Mouse (Mus musculus) stomach, embryonic 14.5 days (tissue): ENCODE measurements around the gene Magohb. TPM values are rescaled to one million over a fixed set of nuclear protein-coding genes. Genes with fewer than 3 reads are reported as not detected.

ENCODE experiments used
- polyA plus RNA-seq: library from polyadenylated mRNA; unstranded; fragments of >200 nt; fragmentation: Nextera tagmentation; extraction: Ambion mirVana; gene quantifications from 2 replicates; pipeline ENCODE4 v1.2.1, GENCODE M21; 2014

Gene Magohb
- polyA plus RNA-seq, 1 experiment from 2014 or later: 63.1 TPM

Other genes with a start within 250 kb of the Magohb start
- gene Klra2, start 45.9 kb downstream of the Magohb start, polyA plus RNA-seq: 0.18 TPM in 1 of 2 replicates, not detected in the other
- gene Styk1, start 60.4 kb upstream of the Magohb start, polyA plus RNA-seq: 7.1 and 7.8 TPM in 2 replicates
- gene Ybx3, start 95.2 kb upstream of the Magohb start, polyA plus RNA-seq: 50.3 and 53.1 TPM in 2 replicates
- not detected in 2 replicates for gene 5430401F13Rik, start 193.2 kb upstream of the Magohb start, polyA plus RNA-seq
- gene Gm6619, start 193.2 kb upstream of the Magohb start, polyA plus RNA-seq: not detected in 2 replicates